Mouse (Mus musculus): ENCODE measurements around the gene Tmem185b. TPM values are rescaled to one million over a fixed set of nuclear protein-coding genes. Genes with fewer than 3 reads are reported as not detected.
A peak's percentile ranks its signal among the peaks of the same experiment; 100 is the strongest.

Gene Tmem185b
- total RNA-seq, 4 experiments from 2014 or later: 11.5 to 13.9 (median 11.8) TPM

DNA sequence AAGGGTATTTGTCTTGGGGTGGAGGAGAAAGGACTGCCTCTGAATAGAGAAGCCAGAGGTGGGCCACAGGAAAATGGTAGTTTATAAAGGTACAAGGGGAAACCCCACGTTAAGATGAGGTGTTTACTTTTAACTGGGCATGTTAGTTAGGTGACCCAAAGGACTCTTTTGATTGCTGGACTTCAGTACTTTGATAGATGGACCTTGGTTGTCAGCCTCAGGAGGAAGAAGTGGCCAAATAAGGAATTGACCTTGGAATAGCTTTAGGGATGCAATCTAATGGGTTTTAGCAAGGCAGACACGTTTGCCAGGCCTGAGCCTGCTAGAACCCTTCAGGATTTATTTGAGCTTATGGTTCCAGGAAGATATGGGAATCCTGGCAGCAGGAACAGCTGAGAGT lies 13.3 kb downstream of the Tmem185b start:
- DNase-seq (ENCODE audit: low spot score): no peak

DNA sequence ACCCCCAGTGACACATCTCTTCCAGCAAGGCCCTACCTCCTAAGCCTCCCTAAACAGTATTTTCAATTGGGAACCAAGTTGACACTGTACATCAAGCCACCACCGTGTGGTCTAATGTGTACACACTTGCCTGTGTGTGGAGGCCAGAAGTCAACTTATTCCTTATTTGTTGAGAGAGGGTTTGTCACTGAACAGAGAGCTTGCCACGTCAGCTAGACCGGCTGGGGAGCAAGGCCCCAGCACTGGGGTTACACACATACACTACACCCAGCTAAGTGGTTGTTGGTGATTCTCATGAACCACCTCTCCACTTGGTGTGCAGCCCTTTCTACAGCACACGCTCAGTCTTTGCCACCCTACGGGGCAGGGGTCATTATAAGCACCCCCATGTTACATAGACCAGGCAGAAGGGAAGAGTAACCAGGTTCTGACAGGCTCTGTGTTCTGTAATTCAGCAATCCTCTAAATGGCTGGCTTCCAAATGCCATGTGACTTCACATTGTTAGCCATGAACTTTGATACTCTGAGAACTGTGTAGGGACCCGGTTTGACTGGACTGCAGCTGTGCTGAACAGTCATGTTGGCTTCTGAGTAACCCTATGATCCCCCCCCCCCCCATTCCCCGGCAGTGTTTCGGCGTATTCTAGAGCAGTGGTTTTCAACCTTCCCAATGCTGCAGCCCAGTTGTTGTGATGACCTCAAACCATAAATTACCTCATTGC lies 15.0 kb downstream of the Tmem185b start:
- no peak for DNase-seq (ENCODE audit: low spot score)

DNA sequence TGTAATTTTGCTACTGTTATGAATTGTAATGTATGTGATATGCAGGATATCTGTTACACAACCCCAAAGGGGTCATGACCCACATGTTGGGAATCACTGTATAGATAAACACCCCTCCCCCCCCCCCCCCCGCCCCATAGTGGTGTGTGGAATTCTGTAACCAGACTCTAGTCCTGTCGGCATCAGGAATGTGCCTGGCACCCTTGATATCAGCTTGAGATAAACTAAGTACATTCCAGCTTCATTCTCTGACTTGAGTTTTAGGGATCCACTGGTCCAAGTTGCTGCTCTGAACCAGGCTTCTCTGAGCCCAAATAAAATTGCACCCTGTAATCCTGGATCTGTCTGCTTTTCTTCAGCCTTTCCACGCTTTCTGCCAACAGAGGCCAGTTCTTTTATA lies 15.6 kb downstream of the Tmem185b start:
- no peak for DNase-seq (ENCODE audit: low spot score)

DNA sequence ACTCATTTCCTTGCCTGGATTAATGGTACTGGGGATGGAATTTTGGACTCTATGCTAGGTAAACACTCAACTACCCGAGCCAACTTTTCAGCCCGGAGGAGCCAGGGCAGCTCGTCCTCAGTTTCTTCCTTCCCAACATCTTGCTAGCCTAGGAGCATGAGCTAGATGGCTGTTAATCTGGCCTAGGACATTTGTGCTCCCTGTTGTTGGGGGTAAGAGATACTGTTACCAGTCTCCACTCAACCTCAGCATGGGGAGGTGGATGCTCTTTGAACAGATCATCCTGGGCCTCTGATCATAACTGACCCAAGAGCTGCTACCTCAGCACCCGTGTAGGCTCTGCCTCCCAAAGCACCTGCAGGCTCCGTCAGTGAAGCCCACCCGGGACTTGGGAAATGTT lies 17.4 kb downstream of the Tmem185b start:
- no peak for DNase-seq (ENCODE audit: low spot score)

DNA sequence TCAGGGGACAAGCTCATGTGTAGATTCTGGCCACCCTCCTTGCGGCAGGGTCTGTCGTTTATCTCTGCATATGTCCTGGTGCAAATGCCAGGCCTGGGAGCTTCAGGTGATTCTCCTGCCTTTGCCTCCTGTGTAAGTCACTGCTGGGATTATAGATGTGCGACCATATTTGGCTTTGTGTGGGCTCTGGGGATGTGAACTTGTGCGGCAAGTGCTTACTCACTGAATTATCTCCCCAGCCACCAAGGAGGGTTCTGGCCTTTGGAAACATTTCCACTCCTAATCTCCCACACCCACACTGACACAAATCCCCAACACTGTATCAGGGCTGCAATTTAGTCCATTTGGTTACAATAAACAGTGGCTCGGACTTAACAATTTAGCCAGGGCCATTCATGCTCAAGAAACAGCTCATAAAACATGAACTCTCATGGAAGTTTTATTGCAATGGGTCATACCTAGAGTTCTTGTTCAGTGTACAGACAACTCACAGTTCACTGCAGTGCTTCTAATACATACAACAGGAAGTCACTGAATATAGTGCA lies 18.7 kb downstream of the Tmem185b start:
- DNase-seq (ENCODE audit: low spot score): no peak

DNA sequence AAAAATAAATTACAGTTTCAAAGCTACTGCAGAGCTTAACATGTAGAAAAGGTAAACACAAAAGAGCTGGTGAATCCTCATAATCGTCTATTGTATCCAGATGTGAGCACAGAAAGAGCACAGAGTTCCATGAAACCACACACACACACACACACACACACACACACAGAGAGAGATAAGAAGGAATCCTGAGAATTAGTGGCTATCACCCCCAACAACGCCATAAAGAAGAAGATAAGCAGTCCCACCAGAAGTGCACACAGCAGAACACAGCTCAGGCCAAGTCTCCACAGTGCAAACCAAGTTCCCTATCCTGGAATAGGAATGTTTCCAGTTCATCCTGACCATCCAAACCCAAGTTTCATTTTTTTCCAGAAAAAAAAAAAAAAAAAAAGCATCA lies 19.2 kb downstream of the Tmem185b start:
- no peak for DNase-seq (ENCODE audit: low spot score)

DNA sequence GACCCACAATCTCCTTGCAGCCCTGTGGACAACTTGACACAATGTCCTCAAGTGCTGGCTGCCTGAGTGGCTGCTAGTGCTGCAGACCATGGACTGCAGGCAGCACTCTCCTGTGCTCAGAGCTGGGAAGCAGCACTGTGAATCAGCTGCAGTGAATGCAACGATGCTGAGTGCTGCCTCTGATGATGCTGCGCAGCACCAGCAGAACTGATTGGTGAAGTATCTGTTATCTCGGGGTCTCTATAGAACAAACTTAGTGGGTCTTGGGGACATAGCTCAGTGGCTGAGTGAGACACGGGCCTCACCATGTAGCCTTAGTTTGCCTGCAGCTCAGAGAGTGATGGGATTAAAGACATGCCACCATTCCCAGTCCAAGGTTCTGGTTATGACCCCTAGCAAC lies 19.7 kb downstream of the Tmem185b start:
- DNase-seq (ENCODE audit: low spot score): no peak

DNA sequence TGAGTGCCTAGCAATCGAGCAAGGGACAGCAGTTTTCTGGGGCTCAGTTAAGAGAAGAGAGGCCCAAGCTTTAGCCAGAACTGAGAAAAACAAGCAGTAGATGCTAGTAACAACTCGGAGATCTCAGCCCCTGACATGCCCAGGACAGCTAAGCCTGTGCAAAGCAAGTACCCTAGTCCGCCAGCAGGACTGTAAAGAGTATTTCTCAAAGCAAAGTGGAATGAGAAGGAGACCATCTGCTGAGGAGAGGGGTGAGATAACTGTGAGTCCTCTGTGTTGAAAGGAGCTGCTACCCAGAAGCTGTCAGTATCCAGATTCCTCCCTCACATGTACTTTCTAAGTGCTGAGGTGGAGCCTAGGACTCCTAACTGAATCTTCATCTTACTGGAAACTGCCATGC lies 20.5 kb downstream of the Tmem185b start:
- DNase-seq (ENCODE audit: low spot score): no peak

DNA sequence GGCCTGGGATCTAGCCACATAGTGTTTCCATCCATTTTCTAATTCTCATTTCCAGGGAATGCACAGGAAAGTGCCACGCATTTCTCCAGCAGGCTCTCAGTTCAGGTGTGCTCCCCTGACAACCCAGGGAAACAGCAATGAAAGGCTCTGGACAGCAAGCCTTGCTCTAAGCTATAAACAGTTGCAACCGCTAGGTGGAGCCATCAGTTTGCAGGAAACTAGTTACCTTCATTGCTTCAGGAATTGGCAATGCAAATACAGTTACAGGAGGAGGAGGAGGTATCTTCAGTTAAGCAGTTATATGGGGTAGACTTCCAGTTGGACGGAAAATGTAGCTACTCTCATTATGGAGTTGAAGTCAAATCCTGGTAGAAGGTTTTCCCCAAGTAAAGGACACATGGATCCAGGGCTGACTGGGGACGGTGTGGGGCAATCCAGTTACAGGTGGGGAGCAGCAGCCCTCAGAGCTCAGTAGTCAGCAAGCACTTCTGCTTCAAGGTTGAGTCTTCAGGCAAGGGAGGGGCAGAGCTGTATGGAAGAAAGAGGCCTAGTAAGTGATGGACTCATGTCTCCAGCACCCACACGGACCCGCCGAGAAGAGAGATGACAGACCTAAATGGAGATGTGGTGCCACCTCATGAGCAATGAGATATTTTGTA lies 22.8 kb downstream of the Tmem185b start:
- DNase-seq (ENCODE audit: low spot score): peak; percentile 78

DNA sequence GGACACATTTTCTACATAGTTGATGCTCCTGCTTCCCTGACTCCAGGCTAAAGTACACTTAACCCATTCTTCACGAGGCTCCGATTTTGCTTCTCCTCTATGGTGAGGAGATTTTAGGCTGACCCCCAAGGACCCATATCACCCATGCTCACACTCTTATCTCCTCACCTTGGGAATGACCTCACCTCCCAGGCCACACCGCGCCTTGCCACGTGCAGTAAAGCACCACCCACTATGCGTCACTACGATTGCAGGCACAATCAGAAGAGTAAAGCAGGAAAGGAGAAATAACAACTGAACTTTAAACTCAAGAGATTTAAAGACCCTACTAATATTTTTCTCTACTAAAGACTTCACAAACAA lies 23.3 kb downstream of the Tmem185b start:
- DNase-seq (ENCODE audit: low spot score): no peak

DNA sequence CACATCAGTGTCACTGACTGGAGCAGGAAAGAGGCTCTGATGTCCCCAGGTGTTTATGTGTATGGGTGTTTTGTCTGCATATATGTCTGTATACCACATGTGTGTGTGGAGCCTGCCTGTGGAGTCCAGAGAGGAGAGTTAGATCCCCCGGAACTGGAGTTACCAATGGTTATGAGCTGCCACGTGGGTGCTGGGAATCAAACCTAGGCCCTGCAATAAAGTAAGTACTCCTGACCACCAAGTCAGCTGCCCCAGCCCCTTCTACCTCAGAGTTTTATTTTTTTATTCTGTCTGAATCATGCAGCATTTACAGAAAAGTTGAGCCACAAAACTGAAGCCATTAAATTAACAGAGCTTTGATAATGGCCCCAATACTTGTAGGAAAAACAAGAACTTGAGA lies 24.1 kb downstream of the Tmem185b start:
- no peak for DNase-seq (ENCODE audit: low spot score)

DNA sequence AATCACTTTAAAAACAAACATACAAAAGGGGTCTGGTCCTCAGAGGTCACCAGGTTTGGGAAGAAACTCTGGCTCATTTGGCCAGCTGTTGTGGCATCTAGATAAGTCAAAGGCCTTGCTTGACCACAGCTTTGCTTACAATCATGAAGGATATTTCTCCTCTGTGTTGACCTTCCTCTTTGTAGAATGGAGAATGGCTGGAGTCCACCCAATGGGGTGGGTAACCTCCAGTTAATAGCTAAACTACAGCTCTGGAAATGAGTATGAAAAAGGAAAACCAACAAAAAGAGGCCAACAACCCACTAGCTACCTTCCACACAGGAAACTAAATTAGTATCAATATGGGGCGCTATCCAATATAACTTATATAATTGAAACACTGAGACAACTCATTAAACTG lies 25.7 kb downstream of the Tmem185b start:
- DNase-seq (ENCODE audit: low spot score): no peak

DNA sequence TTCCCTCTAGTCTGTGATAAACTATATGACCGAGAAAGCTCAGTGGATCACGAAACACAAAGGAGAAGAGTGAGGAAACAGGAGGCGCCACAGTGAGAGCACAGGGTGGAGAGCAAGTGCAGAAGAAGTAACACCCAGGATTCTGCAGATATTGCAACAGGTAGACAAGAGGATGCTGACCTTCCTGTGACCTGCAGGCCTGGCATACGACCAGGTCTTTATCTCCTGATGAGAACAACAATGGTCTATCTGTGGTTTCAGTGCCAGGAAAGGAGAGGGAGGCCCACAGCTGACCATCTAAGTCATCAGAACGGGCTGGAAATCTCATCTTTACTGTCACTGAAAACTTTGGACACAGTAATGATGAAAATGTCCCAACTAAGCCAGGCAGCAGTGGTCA lies 29.7 kb downstream of the Tmem185b start:
- DNase-seq (ENCODE audit: low spot score): peak; percentile 48

DNA sequence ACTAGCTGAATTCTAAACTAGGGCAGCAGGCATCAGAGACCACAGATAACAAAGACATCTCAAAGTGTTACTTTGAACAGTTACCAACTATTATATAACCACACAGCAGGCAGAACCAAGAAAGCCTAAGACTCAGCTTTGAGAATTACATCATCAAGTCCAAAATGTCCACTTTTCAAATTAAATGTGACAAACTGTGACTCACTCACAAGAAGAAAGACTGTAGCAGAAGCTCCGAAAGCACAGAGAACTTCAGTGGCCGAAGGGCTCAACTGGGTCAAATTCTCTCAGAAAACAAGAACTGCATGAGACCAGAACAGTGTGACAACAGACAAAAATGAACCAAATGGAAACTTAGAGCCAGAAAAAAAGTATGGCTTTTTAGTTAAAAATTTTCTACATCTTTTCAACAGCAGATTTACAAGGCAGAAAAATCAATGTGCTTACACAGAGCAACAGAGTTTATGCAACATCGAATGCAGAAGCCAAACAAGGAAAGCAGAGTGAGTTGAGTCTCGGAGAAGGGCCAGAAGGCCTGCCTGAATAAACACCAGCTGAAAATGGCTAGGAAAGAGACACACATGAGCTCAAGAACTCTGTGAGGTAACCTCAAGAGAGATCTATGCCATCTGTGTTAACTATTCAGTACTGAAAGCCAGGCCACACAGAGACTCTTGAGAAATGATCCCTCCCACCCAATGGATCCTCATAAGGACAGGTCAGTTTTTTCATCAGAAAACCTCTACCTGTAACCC lies 31.9 kb downstream of the Tmem185b start:
- peak; percentile 16 for DNase-seq (ENCODE audit: low spot score)

DNA sequence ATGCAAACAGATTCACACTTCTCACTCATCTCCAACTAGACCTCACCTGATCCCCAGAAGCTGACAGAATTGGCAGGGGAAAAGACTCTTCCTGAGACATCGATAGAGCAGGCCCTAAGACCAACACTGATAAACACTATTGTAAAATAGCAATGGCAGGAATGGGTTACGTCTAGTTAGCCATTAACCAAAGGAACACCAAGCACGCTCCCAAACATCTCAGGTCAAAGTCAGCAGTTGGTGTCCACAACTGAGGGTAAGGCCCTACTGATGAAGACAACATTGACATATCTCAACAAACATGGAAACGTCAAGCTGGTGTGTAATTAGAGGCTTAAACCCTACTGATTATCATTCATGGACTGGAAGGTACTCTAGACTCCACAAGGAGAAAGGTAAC lies 39.6 kb downstream of the Tmem185b start:
- no peak for DNase-seq (ENCODE audit: low spot score)

DNA sequence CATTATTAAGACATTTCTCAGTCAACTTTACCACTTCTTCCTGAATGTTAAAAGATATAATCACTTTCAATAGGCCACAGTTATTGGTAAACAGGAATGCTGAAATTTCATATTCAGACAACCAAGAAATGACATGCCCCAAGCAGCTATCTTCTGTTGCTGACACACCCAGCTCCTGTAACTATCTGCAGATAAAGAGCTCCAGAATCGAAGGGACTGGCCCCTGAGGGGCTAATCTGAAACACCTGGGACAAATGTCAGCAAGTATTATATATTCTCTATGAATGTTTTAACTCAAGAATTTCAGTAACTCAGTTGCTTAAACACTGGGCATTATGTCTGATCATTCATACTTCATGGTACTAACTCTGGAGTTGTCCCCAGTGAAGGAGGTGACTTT lies 44.2 kb downstream of the Tmem185b start:
- DNase-seq (ENCODE audit: low spot score): no peak

Other genes with a start within 250 kb of the Tmem185b start
- gene Inhbb, start 103.9 kb upstream of the Tmem185b start, total RNA-seq (2022): 1 to 10 TPM in 3 of 4 experiments, under 1 TPM in 1; 0.60 to 2.3 (median 1.1) TPM
- 10 to 100 TPM; 22.7 to 29.9 (median 27.2) TPM for gene Ralb, start 21.4 kb upstream of the Tmem185b start, total RNA-seq (2022)
- gene Epb41l5, start 122.8 kb downstream of the Tmem185b start, total RNA-seq (2022): 1 to 10 TPM; 5.4 to 7.5 (median 5.8) TPM